Mouse (Mus musculus) lung, postnatal 0 days (tissue): ENCODE data around the gene Pold3. TPM values are rescaled to one million over a fixed set of nuclear protein-coding genes. Genes with fewer than 3 reads are reported as not detected.
A peak's percentile ranks its signal among the peaks of the same experiment; 100 is the strongest.

ENCODE experiments used
- ATAC-seq: fragments of 200-750 bp; cut with Nextera tagmentation; 2 replicates; pipeline ENCODE4 v1.8.0; 2017; ENCODE audit warnings: moderate library complexity
- DNase-seq: peaks from one replicate; pipeline ENCODE4 v3.0.0-alpha.2; 2016; ENCODE audit warnings: low spot score
- H3K27ac ChIP-seq: fragments of 300-500 bp; sonication (generic); 2 replicates; pipeline ENCODE4 v1.5.1; 2014; ENCODE audit warnings: antibody characterized with exemption, mild to moderate bottlenecking, low read length, mixed read lengths
- H3K27me3 ChIP-seq: fragments of 300-500 bp; sonication (generic); replicated peaks from 2 replicates; pipeline ENCODE4 v1.6.1; 2014; ENCODE audit warnings: low read length, mixed read lengths; ENCODE audit not compliant: insufficient read depth
- H3K36me3 ChIP-seq: fragments of 300-500 bp; sonication (generic); 2 replicates; pipeline ENCODE4 v1.6.1; 2014; ENCODE audit warnings: low read length, mixed read lengths; ENCODE audit not compliant: insufficient read depth
- H3K4me1 ChIP-seq: fragments of 300-500 bp; sonication (generic); 2 replicates; pipeline ENCODE4 v1.6.1; 2014; ENCODE audit warnings: antibody characterized with exemption, low read depth, low read length, mixed read lengths; ENCODE audit not compliant: insufficient read depth
- H3K4me2 ChIP-seq: fragments of 300-500 bp; sonication (generic); replicated peaks from 2 replicates; pipeline ENCODE4 v1.6.1; 2014; ENCODE audit warnings: low read depth, mild to moderate bottlenecking, low read length, moderate library complexity, mixed read lengths
- H3K4me3 ChIP-seq: fragments of 300-500 bp; sonication (generic); 2 replicates; pipeline ENCODE4 v1.5.1; 2014; ENCODE audit warnings: low read depth, low read length
- H3K9ac ChIP-seq: fragments of 300-500 bp; sonication (generic); replicated peaks from 2 replicates; pipeline ENCODE4 v1.6.1; 2014; ENCODE audit warnings: low read depth, mild to moderate bottlenecking
- H3K9me3 ChIP-seq: fragments of 300-500 bp; sonication (generic); 2 replicates; pipeline ENCODE4 v1.6.1; 2016; ENCODE audit warnings: low read length, mixed read lengths
- CTCF ChIP-seq: IDR thresholded peaks from 2 replicates; pipeline ENCODE4 v1.5.1; 2016; ENCODE audit warnings: antibody characterized with exemption, mild to moderate bottlenecking
- EP300 ChIP-seq: IDR thresholded peaks from 2 replicates; pipeline ENCODE4 v1.6.1; 2016; ENCODE audit warnings: antibody characterized with exemption, mild to moderate bottlenecking, control low read depth
- WGBS: fragments of 180-500 bp; shearing (Covaris S2); extraction: QIAGEN DNeasy Blood & Tissue Kit; methylation state at CpG from one replicate; pipeline ENCODE4 v1.1.7; 2014; 5-methylcytosine and 5-hydroxymethylcytosine counted together
- polyA plus RNA-seq: library from polyadenylated mRNA; unstranded; fragments of >200 nt; fragmentation: Nextera tagmentation; extraction: Ambion mirVana; gene quantifications from 2 replicates; pipeline ENCODE4 v1.2.1, GENCODE M21; 2015

The Pold3 gene
- polyA plus RNA-seq, 1 experiment from 2014 or later = 18.2 TPM

DNA sequence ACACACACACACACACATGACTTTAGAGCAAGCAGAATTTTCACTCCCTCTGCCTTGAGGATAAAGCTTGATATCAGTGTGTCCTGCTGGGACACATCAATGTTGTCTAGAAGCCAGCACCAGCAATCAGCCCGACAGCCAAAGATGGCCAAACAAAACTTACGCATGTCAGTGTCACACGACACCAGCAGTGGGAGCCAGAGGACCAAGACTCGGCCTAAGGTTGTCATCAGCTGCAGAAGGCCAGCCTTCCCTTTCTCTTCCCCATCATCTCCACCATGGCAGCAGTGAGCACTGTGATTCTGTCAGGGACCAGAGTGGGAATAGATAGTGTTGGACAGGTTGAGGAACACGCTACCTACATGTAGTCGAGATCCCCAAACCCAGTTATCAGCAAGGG is 2.1 kb upstream of the Pold3 start:
- Histone ChIP-seq H3K9ac (no peak overlapping the region), H3K27ac (no peak overlapping the region), H3K4me2 (no peak overlapping the region), H3K36me3 (no peaks in the 10 kb centered on the region), H3K9me3 (no peaks in the 10 kb centered on the region), H3K4me3 (no peak overlapping the region), H3K4me1 (peaks cover 4% of the 10 kb centered on the region; the same call in 1 of the 2 replicates), H3K27me3 (no peaks in the 10 kb centered on the region)
- DNase-seq (peak; percentile 55), ATAC-seq (no peak)
- 49% methylated on average over 6 of the region's 6 CpGs for WGBS
- peak; percentile 80 for TF ChIP-seq CTCF
- no peak for TF ChIP-seq EP300

- no peaks in the 10 kb centered on the region for H3K27me3 ChIP-seq
- peak overlapping the region; percentile 82 for H3K9ac ChIP-seq
- H3K4me3 ChIP-seq = peak overlapping the region; percentile 79
- ATAC-seq (peak; percentile 35), DNase-seq (peak; percentile 59)
- TF ChIP-seq EP300 (no peak), CTCF (no peak)
- H3K4me1 ChIP-seq = peaks cover 4% of the 10 kb centered on the region; the same call in 1 of the 2 replicates
- H3K36me3 ChIP-seq = no peaks in the 10 kb centered on the region
- H3K27ac ChIP-seq = peak overlapping the region; percentile 88
- no peaks in the 10 kb centered on the region for H3K9me3 ChIP-seq
- peak overlapping the region; percentile 85 for H3K4me2 ChIP-seq
- under 1% methylated on average over 25 of the region's 25 CpGs for WGBS
These were observed 539 bp downstream of the Pold3 start for GRCm38 (mm10) chr7:100120791-100121261.

- no peak for TF ChIP-seq CTCF
- no peak for TF ChIP-seq EP300
- Histone ChIP-seq H3K4me3 (no peak overlapping the region), H3K4me2 (no peak overlapping the region), H3K36me3 (peaks cover 8% of the 10 kb centered on the region; the same call in 1 of the 2 replicates), H3K27ac (no peak overlapping the region), H3K4me1 (no peaks in the 10 kb centered on the region), H3K27me3 (no peaks in the 10 kb centered on the region), H3K9me3 (no peaks in the 10 kb centered on the region), H3K9ac (no peak overlapping the region)
- DNase-seq (no peak), ATAC-seq (no peak)
- WGBS = 95% methylated on average over 6 of the region's 6 CpGs
These were observed 7.1 kb downstream of the Pold3 start for GRCm38 (mm10) chr7:100114279-100114678.

- Histone ChIP-seq H3K4me2 (no peak overlapping the region), H3K27me3 (no peaks in the 10 kb centered on the region), H3K36me3 (peaks cover 8% of the 10 kb centered on the region; the same call in 1 of the 2 replicates), H3K4me1 (no peaks in the 10 kb centered on the region), H3K9ac (no peak overlapping the region), H3K4me3 (no peak overlapping the region), H3K27ac (no peak overlapping the region), H3K9me3 (no peaks in the 10 kb centered on the region)
- ATAC-seq = no peak
- DNase-seq = no peak
- WGBS = 74% methylated on average over 7 of the region's 7 CpGs
- TF ChIP-seq CTCF = no peak
- no peak for TF ChIP-seq EP300
These were observed 7.5 kb downstream of the Pold3 start for GRCm38 (mm10) chr7:100113821-100114220.

GRCm38 (mm10) chr7:100111506-100111905 is 9.9 kb downstream of the Pold3 start:
- Histone ChIP-seq H3K27ac (no peak overlapping the region), H3K4me3 (no peak overlapping the region), H3K4me2 (no peak overlapping the region), H3K9ac (no peak overlapping the region), H3K36me3 (peaks cover 8% of the 10 kb centered on the region; the same call in 1 of the 2 replicates), H3K27me3 (no peaks in the 10 kb centered on the region), H3K4me1 (no peaks in the 10 kb centered on the region), H3K9me3 (no peaks in the 10 kb centered on the region)
- ATAC-seq (no peak), DNase-seq (peak; percentile 10)
- 57% methylated on average over 10 of the region's 10 CpGs for WGBS
- no peak for TF ChIP-seq EP300
- no peak for TF ChIP-seq CTCF

DNA sequence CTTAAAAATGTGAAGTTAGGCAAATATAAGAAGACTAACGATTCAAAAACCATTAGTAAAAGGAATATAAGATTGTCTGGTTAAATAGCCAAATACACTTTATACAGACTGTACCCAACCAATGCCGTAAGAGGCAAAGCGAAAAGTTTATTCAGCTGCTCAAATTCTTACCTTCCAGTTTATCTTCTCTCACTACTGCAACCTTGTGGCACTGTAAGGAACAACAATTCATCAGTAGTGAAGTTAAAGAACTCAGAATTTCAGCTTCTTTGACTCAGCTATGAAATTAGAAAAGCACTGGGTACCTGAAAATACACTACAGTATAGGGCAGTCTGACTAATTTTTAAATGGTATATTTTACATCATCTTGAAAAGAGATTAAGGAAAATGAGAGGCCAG is 13.0 kb downstream of the Pold3 start:
- TF ChIP-seq EP300 = no peak
- peak; percentile 67 for TF ChIP-seq CTCF
- H3K9me3 ChIP-seq = no peaks in the 10 kb centered on the region
- no peaks in the 10 kb centered on the region for H3K4me1 ChIP-seq
- no peak overlapping the region for H3K4me3 ChIP-seq
- no peak overlapping the region for H3K27ac ChIP-seq
- no peak overlapping the region for H3K9ac ChIP-seq
- 67% methylated on average over 3 of the region's 3 CpGs for WGBS
- DNase-seq = peak; percentile 53
- no peak for ATAC-seq
- peaks cover 8% of the 10 kb centered on the region; the same call in 1 of the 2 replicates for H3K36me3 ChIP-seq
- no peaks in the 10 kb centered on the region for H3K27me3 ChIP-seq
- no peak overlapping the region for H3K4me2 ChIP-seq

DNA sequence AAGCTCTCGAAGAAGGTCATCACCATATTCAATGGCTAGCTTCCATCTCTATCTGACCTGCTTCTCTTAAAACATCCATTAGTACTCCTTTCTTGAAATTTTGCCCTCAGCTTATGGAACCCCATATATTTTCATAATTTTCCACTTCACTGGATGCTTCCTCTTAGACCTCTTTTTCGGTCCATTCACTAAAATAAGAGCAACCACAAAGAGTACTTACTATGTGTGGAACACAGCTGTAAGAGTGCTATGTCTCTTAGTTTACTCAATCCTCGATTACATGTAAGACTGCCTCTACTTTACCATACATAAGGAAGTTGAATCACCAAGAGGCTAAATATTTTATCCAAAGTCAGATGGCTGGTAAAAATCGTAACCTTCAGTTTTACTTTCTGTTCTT is 16.7 kb downstream of the Pold3 start:
- Histone ChIP-seq H3K9ac (no peak overlapping the region), H3K27me3 (no peaks in the 10 kb centered on the region), H3K9me3 (no peaks in the 10 kb centered on the region), H3K4me2 (no peak overlapping the region), H3K4me3 (no peak overlapping the region), H3K27ac (no peak overlapping the region), H3K4me1 (no peaks in the 10 kb centered on the region), H3K36me3 (peaks cover 12% of the 10 kb centered on the region; the same call in 1 of the 2 replicates)
- WGBS = 82% methylated on average over 4 of the region's 4 CpGs
- no peak for DNase-seq
- TF ChIP-seq CTCF = no peak
- TF ChIP-seq EP300 = no peak
- ATAC-seq = no peak
